Mouse (Mus musculus) bone marrow macrophage, adult 2 months (primary cell): ENCODE results near the gene Ighmbp2. TPM values are rescaled to one million over a fixed set of nuclear protein-coding genes. Genes with fewer than 3 reads are reported as not detected.
"Not testable (repeated sequence)": the region's sequence is repeated elsewhere in the genome, so short reads cannot be mapped to it uniquely, and the experiment has no call there.

Experiments
- H3K27ac ChIP-seq: 2 replicates; pipeline ENCODE4 v1.5.1; 2012; ENCODE audit warnings: low read depth, low read length; ENCODE audit not compliant: insufficient read depth
- H3K4me1 ChIP-seq: 2 replicates; pipeline ENCODE4 v1.6.1; 2012; ENCODE audit warnings: low read length; ENCODE audit not compliant: control insufficient read depth, insufficient read depth
- H3K4me3 ChIP-seq: 2 replicates; pipeline ENCODE4 v1.5.1; 2012; ENCODE audit warnings: mild to moderate bottlenecking, low read length, moderate library complexity; ENCODE audit not compliant: insufficient read depth
- CTCF ChIP-seq: IDR thresholded peaks from 2 replicates; pipeline ENCODE4 v1.5.1; 2012; ENCODE audit warnings: low read depth, mild to moderate bottlenecking, low read length, moderate library complexity
- POLR2A ChIP-seq: IDR thresholded peaks from 2 replicates; pipeline ENCODE4 v1.6.1; 2012; ENCODE audit warnings: mild to moderate bottlenecking, low read depth, low read length, borderline replicate concordance
- polyA plus RNA-seq: library from polyadenylated mRNA; stranded (reverse); fragments of >200 nt; gene quantifications from 2 replicates; pipeline ENCODE4 v1.2.4, GENCODE M21; 2012; ENCODE audit not compliant: missing spikeins, insufficient read depth, insufficient read length

Ighmbp2 gene
- polyA plus RNA-seq, 1 experiment: 5.4 TPM

GRCm38 (mm10) chr19:3266676-3267075 lies 16.1 kb downstream of the Ighmbp2 start:
- no peak overlapping the region for H3K4me3 ChIP-seq
- TF ChIP-seq CTCF (no peak), POLR2A (no peak)
- H3K4me1 ChIP-seq: no peaks in the 10 kb centered on the region
- H3K27ac ChIP-seq: no peak overlapping the region

- Histone ChIP-seq H3K27ac (no peak overlapping the region), H3K4me1 (no peaks in the 10 kb centered on the region), H3K4me3 (no peak overlapping the region)
- TF ChIP-seq CTCF (no peak), POLR2A (no peak)
These were observed 16.7 kb downstream of the Ighmbp2 start for GRCm38 (mm10) chr19:3266136-3266535.

- TF ChIP-seq CTCF: no peak
- no peak for TF ChIP-seq POLR2A
These were observed 17.6 kb downstream of the Ighmbp2 start for GRCm38 (mm10) chr19:3265180-3265579.

GRCm38 (mm10) chr19:3264348-3264747 lies 18.5 kb downstream of the Ighmbp2 start:
- no peak overlapping the region for H3K4me3 ChIP-seq
- H3K4me1 ChIP-seq: no peaks in the 10 kb centered on the region
- no peak overlapping the region for H3K27ac ChIP-seq
- TF ChIP-seq POLR2A (no peak), CTCF (no peak)

More at GRCm38 (mm10) chr19:3265180-3265579, 17.6 kb downstream of the Ighmbp2 start:
- Histone ChIP-seq H3K4me1 (no peaks in the 10 kb centered on the region), H3K4me3 (no peak overlapping the region), H3K27ac (no peak overlapping the region)

GRCm38 (mm10) chr19:3261764-3262525 lies 20.9 kb downstream of the Ighmbp2 start:
- Histone ChIP-seq H3K27ac (no peak overlapping the region), H3K4me1 (no peaks in the 10 kb centered on the region)
- no peak for TF ChIP-seq CTCF
- TF ChIP-seq POLR2A: no peak

GRCm38 (mm10) chr19:3261336-3261735 lies 21.5 kb downstream of the Ighmbp2 start:
- H3K27ac ChIP-seq: no peak overlapping the region
- no peak overlapping the region for H3K4me3 ChIP-seq
- H3K4me1 ChIP-seq: no peaks in the 10 kb centered on the region
- no peak for TF ChIP-seq POLR2A
- no peak for TF ChIP-seq CTCF

More at GRCm38 (mm10) chr19:3261764-3262525, 20.9 kb downstream of the Ighmbp2 start:
- H3K4me3 ChIP-seq: no peak overlapping the region

GRCm38 (mm10) chr19:3260591-3260990 lies 22.2 kb downstream of the Ighmbp2 start:
- no peak overlapping the region for H3K27ac ChIP-seq
- no peak overlapping the region for H3K4me3 ChIP-seq
- TF ChIP-seq CTCF (no peak), POLR2A (no peak)
- no peaks in the 10 kb centered on the region for H3K4me1 ChIP-seq

GRCm38 (mm10) chr19:3260016-3260415 lies 22.8 kb downstream of the Ighmbp2 start:
- Histone ChIP-seq H3K4me1 (no peaks in the 10 kb centered on the region), H3K4me3 (no peak overlapping the region), H3K27ac (no peak overlapping the region)
- TF ChIP-seq POLR2A: no peak
- TF ChIP-seq CTCF: no peak

- H3K4me1 ChIP-seq, H3K4me3 ChIP-seq, H3K27ac ChIP-seq: not testable (repeated sequence)
These were observed 57.6 kb downstream of the Ighmbp2 start for GRCm38 (mm10) chr19:3225261-3225660.

GRCm38 (mm10) chr19:3214937-3215336 lies 67.9 kb downstream of the Ighmbp2 start:
- H3K4me3 ChIP-seq, H3K4me1 ChIP-seq, H3K27ac ChIP-seq: not testable (repeated sequence)

Other genes starting within 250 kb of the Ighmbp2 start
- 33.7 and 36.7 TPM in 2 replicates for gene Mrpl21, start 116 bp downstream of the Ighmbp2 start, polyA plus RNA-seq
- gene Cpt1a, start 39.3 kb upstream of the Ighmbp2 start, polyA plus RNA-seq: 59.1 and 65.3 TPM in 2 replicates
- gene Tesmin, start 105.8 kb upstream of the Ighmbp2 start, polyA plus RNA-seq: 0.97 and 1.1 TPM in 2 replicates
- not detected in 2 replicates for gene Gal, start 131.5 kb upstream of the Ighmbp2 start, polyA plus RNA-seq